Mouse (Mus musculus): ENCODE results near the gene Sun1. TPM values are rescaled to one million over a fixed set of nuclear protein-coding genes. Genes with fewer than 3 reads are reported as not detected.

Sun1 gene
- total and polyA plus RNA-seq, 2 experiments from 2014 or later: 35.3 to 75.0 TPM

GRCm38 (mm10) chr5:139253301-139253741 is 52.9 kb downstream of the Sun1 start:
- Histone ChIP-seq H3K27me3 (ENCODE audit: insufficient read depth, low read length) (no peaks in the 10 kb centered on the region), H3K4me2 (ENCODE audit: low read depth, low read length, poor library complexity, severe bottlenecking) (peak overlapping the region; percentile 85), H3K9ac (replicated peaks; ENCODE audit: low read length, poor library complexity, severe bottlenecking) (peak overlapping the region; percentile 77), H3K27ac (ENCODE audit: low read depth, low read length) (peak overlapping the region; percentile 92), H3K9me3 (ENCODE audit: low read length) (no peaks in the 10 kb centered on the region), H3K4me3 (ENCODE audit: low read depth, low read length) (peak overlapping the region; percentile 63), H3K4me1 (ENCODE audit: insufficient read depth, low read length) (peaks cover 6% of the 10 kb centered on the region), H3K36me3 (ENCODE audit: insufficient read depth, low read length) (peaks cover 14% of the 10 kb centered on the region; the same call in 1 of the 2 replicates)
- TF ChIP-seq CTCF (IDR thresholded peaks at IDR 0.05): no peak
- no peak for ATAC-seq (ENCODE audit: low FRiP score)
- WGBS: 10% methylated on average over 6 of the region's 6 CpGs
- peak; percentile 33 for DNase-seq (ENCODE audit: low spot score)

- Histone ChIP-seq H3K4me3 (ENCODE audit: low read depth, low read length) (no peak overlapping the region), H3K4me2 (ENCODE audit: low read depth, low read length, poor library complexity, severe bottlenecking) (no peak overlapping the region), H3K4me1 (ENCODE audit: insufficient read depth, low read length) (peaks cover 6% of the 10 kb centered on the region), H3K9me3 (ENCODE audit: low read length) (no peaks in the 10 kb centered on the region), H3K27ac (ENCODE audit: low read depth, low read length) (no peak overlapping the region), H3K27me3 (ENCODE audit: insufficient read depth, low read length) (no peaks in the 10 kb centered on the region), H3K9ac (replicated peaks; ENCODE audit: low read length, poor library complexity, severe bottlenecking) (no peak overlapping the region), H3K36me3 (ENCODE audit: insufficient read depth, low read length) (peaks cover 5% of the 10 kb centered on the region; the same call in 1 of the 2 replicates)
- TF ChIP-seq CTCF (IDR thresholded peaks at IDR 0.05): no peak
- no peak for DNase-seq (ENCODE audit: low spot score)
- 83% methylated on average over 6 of the region's 6 CpGs for whole genome bisulfite sequencing
- no peak for ATAC-seq (ENCODE audit: low FRiP score)
These were observed 54.5 kb downstream of the Sun1 start for GRCm38 (mm10) chr5:139254938-139255337.

DNA sequence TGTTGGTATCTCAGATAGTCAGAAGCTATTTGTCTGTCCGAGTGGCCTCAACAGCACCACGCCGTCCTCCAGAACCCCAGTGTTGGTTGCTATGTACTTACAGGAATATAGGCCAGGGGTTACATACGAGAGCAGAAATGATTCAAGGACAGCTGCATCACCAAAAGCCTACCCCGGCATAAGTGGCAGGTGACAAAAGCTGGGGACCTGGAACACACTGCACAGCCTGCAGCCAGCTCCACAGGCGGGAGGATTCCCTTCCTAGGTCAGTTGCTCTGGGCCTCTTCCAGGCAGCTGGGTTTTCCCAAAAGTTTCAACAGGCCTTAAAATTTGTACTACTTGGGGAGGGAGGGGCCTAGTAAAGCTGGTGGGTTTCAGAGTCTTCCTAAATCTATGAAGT is 55.3 kb downstream of the Sun1 start:
- no peaks in the 10 kb centered on the region for H3K27me3 ChIP-seq (ENCODE audit: insufficient read depth, low read length)
- H3K4me2 ChIP-seq (ENCODE audit: low read depth, low read length, poor library complexity, severe bottlenecking): no peak overlapping the region
- no peak for DNase-seq (ENCODE audit: low spot score)
- no peak overlapping the region for H3K9ac ChIP-seq (replicated peaks; ENCODE audit: low read length, poor library complexity, severe bottlenecking)
- no peak for ATAC-seq (ENCODE audit: low FRiP score)
- peaks cover 7% of the 10 kb centered on the region; the same call in 1 of the 2 replicates for H3K36me3 ChIP-seq (ENCODE audit: insufficient read depth, low read length)
- H3K27ac ChIP-seq (ENCODE audit: low read depth, low read length): no peak overlapping the region
- no peaks in the 10 kb centered on the region for H3K9me3 ChIP-seq (ENCODE audit: low read length)
- H3K4me1 ChIP-seq (ENCODE audit: insufficient read depth, low read length): peaks cover 6% of the 10 kb centered on the region
- no peak for TF ChIP-seq CTCF (IDR thresholded peaks at IDR 0.05)
- 89% methylated on average over 6 of the region's 6 CpGs for WGBS
- H3K4me3 ChIP-seq (ENCODE audit: low read depth, low read length): no peak overlapping the region

DNA sequence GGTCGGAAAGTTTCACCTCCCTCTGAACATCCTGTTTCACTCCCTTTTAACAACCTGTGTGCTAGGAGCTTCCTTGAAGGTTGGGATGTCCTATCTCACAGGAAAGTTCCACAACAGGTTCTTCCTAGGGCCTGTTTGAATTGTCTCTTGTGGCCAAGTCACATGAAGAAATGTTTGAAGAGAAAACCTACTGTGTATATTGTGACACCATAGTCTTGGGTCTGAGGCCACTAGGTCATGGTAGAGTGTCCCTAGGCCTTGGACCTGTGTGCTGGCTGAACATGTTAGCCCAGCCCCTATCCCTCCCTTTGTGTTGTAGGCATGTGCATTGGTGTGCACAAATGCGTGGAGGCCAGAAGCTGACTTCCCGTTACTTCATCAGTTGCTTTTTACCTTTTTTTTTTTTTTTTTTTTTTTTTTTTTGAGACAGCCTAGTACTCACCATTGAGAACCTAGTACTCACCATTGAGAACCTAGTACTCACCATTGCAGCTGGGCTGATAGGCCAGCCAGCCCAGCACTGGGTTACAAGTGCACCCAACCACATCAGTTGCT is 55.9 kb downstream of the Sun1 start:
- ATAC-seq (ENCODE audit: low FRiP score) (no peak), DNase-seq (ENCODE audit: low spot score) (no peak)
- 83% methylated on average over 3 of the region's 3 CpGs for WGBS
- no peak overlapping the region for H3K4me2 ChIP-seq (ENCODE audit: low read depth, low read length, poor library complexity, severe bottlenecking)
- no peaks in the 10 kb centered on the region for H3K9me3 ChIP-seq (ENCODE audit: low read length)
- H3K9ac ChIP-seq (replicated peaks; ENCODE audit: low read length, poor library complexity, severe bottlenecking): no peak overlapping the region
- no peak for TF ChIP-seq CTCF (IDR thresholded peaks at IDR 0.05)
- H3K36me3 ChIP-seq (ENCODE audit: insufficient read depth, low read length): peaks cover 7% of the 10 kb centered on the region; the same call in 1 of the 2 replicates
- no peaks in the 10 kb centered on the region for H3K27me3 ChIP-seq (ENCODE audit: insufficient read depth, low read length)
- no peak overlapping the region for H3K27ac ChIP-seq (ENCODE audit: low read depth, low read length)
- peaks cover 6% of the 10 kb centered on the region for H3K4me1 ChIP-seq (ENCODE audit: insufficient read depth, low read length)
- H3K4me3 ChIP-seq (ENCODE audit: low read depth, low read length): no peak overlapping the region

GRCm38 (mm10) chr5:139257265-139257664 is 56.8 kb downstream of the Sun1 start:
- ATAC-seq (ENCODE audit: low FRiP score): no peak
- H3K4me3 ChIP-seq (ENCODE audit: low read depth, low read length): no peak overlapping the region
- no peaks in the 10 kb centered on the region for H3K27me3 ChIP-seq (ENCODE audit: insufficient read depth, low read length)
- peaks cover 6% of the 10 kb centered on the region for H3K4me1 ChIP-seq (ENCODE audit: insufficient read depth, low read length)
- H3K36me3 ChIP-seq (ENCODE audit: insufficient read depth, low read length): peaks cover 10% of the 10 kb centered on the region
- 93% methylated on average over 1 of the region's 1 CpGs for WGBS
- no peak overlapping the region for H3K9ac ChIP-seq (replicated peaks; ENCODE audit: low read length, poor library complexity, severe bottlenecking)
- DNase-seq (ENCODE audit: low spot score): no peak
- H3K27ac ChIP-seq (ENCODE audit: low read depth, low read length): no peak overlapping the region
- no peak for TF ChIP-seq CTCF (IDR thresholded peaks at IDR 0.05)
- H3K4me2 ChIP-seq (ENCODE audit: low read depth, low read length, poor library complexity, severe bottlenecking): no peak overlapping the region
- no peaks in the 10 kb centered on the region for H3K9me3 ChIP-seq (ENCODE audit: low read length)

DNA sequence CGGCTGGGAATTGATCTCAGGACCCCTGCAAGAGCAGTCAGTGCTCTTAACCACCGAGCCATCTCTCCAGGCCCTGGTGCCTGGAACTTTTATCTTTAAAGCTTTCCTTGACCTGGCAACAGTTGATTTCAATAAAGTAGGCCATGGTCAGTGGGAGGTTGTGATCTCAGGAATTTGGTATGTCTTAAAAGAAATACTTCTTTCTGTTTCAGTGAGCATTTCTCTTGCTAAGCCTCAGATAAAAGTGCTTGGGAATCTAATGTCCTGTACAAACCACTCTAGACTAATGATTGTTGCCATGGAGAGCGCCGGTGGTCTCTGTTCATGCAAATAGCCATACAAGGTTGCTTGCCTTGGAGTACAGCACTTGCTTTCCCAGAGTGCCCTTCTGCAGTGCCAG is 57.4 kb downstream of the Sun1 start:
- no peak for TF ChIP-seq CTCF (IDR thresholded peaks at IDR 0.05)
- H3K4me1 ChIP-seq (ENCODE audit: insufficient read depth, low read length): peaks cover 6% of the 10 kb centered on the region
- no peaks in the 10 kb centered on the region for H3K9me3 ChIP-seq (ENCODE audit: low read length)
- ATAC-seq (ENCODE audit: low FRiP score) (no peak), DNase-seq (ENCODE audit: low spot score) (no peak)
- H3K27ac ChIP-seq (ENCODE audit: low read depth, low read length): no peak overlapping the region
- H3K9ac ChIP-seq (replicated peaks; ENCODE audit: low read length, poor library complexity, severe bottlenecking): no peak overlapping the region
- H3K27me3 ChIP-seq (ENCODE audit: insufficient read depth, low read length): no peaks in the 10 kb centered on the region
- peaks cover 16% of the 10 kb centered on the region for H3K36me3 ChIP-seq (ENCODE audit: insufficient read depth, low read length)
- H3K4me3 ChIP-seq (ENCODE audit: low read depth, low read length): no peak overlapping the region
- no peak overlapping the region for H3K4me2 ChIP-seq (ENCODE audit: low read depth, low read length, poor library complexity, severe bottlenecking)
- WGBS: 61% methylated on average over 4 of the region's 4 CpGs

All from midbrain, postnatal 0 days (tissue).